Mouse (Mus musculus) small intestine, adult 2 months (tissue): ENCODE results near the gene Lair1. TPM values are rescaled to one million over a fixed set of nuclear protein-coding genes. Genes with fewer than 3 reads are reported as not detected.

Experiments
- H3K27ac ChIP-seq: fragments of 200-500 bp; 2 replicates; pipeline ENCODE4 v1.5.1; 2012; ENCODE audit warnings: low read depth, low read length, control low read depth, inconsistent platforms; ENCODE audit not compliant: insufficient read depth
- H3K27me3 ChIP-seq: fragments of 200-500 bp; 2 replicates; pipeline ENCODE4 v1.6.1; 2012; ENCODE audit warnings: mild to moderate bottlenecking, moderate library complexity, low read length, inconsistent platforms; ENCODE audit not compliant: control insufficient read depth, insufficient read depth
- H3K36me3 ChIP-seq: fragments of 200-500 bp; 2 replicates; pipeline ENCODE4 v1.6.1; 2012; ENCODE audit warnings: mild to moderate bottlenecking, low read length, control low read depth, inconsistent platforms; ENCODE audit not compliant: control insufficient read depth, insufficient read depth
- H3K4me1 ChIP-seq: fragments of 200-500 bp; 2 replicates; pipeline ENCODE4 v1.6.1; 2012; ENCODE audit warnings: low read length, inconsistent platforms, mixed read lengths; ENCODE audit not compliant: control insufficient read depth, insufficient read depth, insufficient read length
- H3K4me3 ChIP-seq: fragments of 200-500 bp; 2 replicates; pipeline ENCODE4 v1.5.1; 2012; ENCODE audit warnings: low read depth, mild to moderate bottlenecking, control low read depth, inconsistent platforms, low read length, moderate library complexity
- CTCF ChIP-seq: fragments of 200-500 bp; IDR thresholded peaks from 2 replicates; pipeline ENCODE4 v1.5.1; 2012; ENCODE audit warnings: low read depth, mild to moderate bottlenecking, control low read depth, inconsistent platforms, low read length, moderate library complexity, mixed read lengths; ENCODE audit not compliant: insufficient replicate concordance, insufficient read length; ENCODE audit errors: extremely low read depth
- POLR2A ChIP-seq: fragments of 200-500 bp; IDR thresholded peaks from 2 replicates; pipeline ENCODE4 v1.6.1; 2012; ENCODE audit warnings: low read depth, mild to moderate bottlenecking, control low read depth, inconsistent platforms, low read length, moderate library complexity
- WGBS: fragments of 180-500 bp; shearing (Covaris S2); methylation state at CpG from one replicate; pipeline ENCODE4 v1.1.7; 2018; 5-methylcytosine and 5-hydroxymethylcytosine counted together
- polyA plus RNA-seq: library from polyadenylated mRNA; depleted of rRNA; stranded (reverse); fragments of >200 nt; gene quantifications from 2 replicates; pipeline ENCODE4 v1.2.3, GENCODE M21; 2012; rRNA removed

Gene Lair1
- 6.9 and 9.2 TPM in 2 replicates for polyA plus RNA-seq

GRCm38 (mm10) chr7:4063013-4063412, at the start of gene Lair1:
Gene Lair1, minus strand, starts transcription at chr7:4063204.
- Histone ChIP-seq H3K27ac (peak within 1 kb of the TSS; percentile 45; the same call in 1 of the 2 replicates), H3K4me1 (no peaks in the 10 kb centered on the region), H3K4me3 (peak within 1 kb of the TSS; percentile 53), H3K27me3 (no peaks in the 10 kb centered on the region), H3K36me3 (no peaks in the 10 kb centered on the region)
- 61% methylated on average over 2 of the region's 2 CpGs for WGBS
- TF ChIP-seq CTCF (no peak), POLR2A (no peak)

- H3K4me1 ChIP-seq: no peaks in the 10 kb centered on the region
- TF ChIP-seq CTCF (no peak), POLR2A (no peak)
- WGBS: 49% methylated on average over 3 of the region's 3 CpGs
- no peaks in the 10 kb centered on the region for H3K27me3 ChIP-seq
- H3K4me3 ChIP-seq: no peak overlapping the region
- H3K27ac ChIP-seq: no peak overlapping the region
- H3K36me3 ChIP-seq: no peaks in the 10 kb centered on the region
Observed at GRCm38 (mm10) chr7:4111766-4112165, 48.8 kb upstream of the Lair1 start.

- no peaks in the 10 kb centered on the region for H3K27me3 ChIP-seq
- TF ChIP-seq CTCF (no peak), POLR2A (no peak)
- 13% methylated on average over 4 of the region's 4 CpGs for WGBS
- no peaks in the 10 kb centered on the region for H3K36me3 ChIP-seq
- H3K4me3 ChIP-seq: no peak overlapping the region
- H3K4me1 ChIP-seq: peaks cover 3% of the 10 kb centered on the region; the same call in 1 of the 2 replicates
- no peak overlapping the region for H3K27ac ChIP-seq
Observed at GRCm38 (mm10) chr7:4103411-4103810, 40.4 kb upstream of the Lair1 start.

GRCm38 (mm10) chr7:4101144-4101543, 38.1 kb upstream of the Lair1 start:
- H3K27ac ChIP-seq: no peak overlapping the region
- TF ChIP-seq POLR2A (no peak), CTCF (no peak)
- H3K4me3 ChIP-seq: no peak overlapping the region
- no peaks in the 10 kb centered on the region for H3K27me3 ChIP-seq
- no peaks in the 10 kb centered on the region for H3K36me3 ChIP-seq
- WGBS: 86% methylated on average over 5 of the region's 5 CpGs
- peaks cover 3% of the 10 kb centered on the region; the same call in 1 of the 2 replicates for H3K4me1 ChIP-seq

- Histone ChIP-seq H3K4me1 (peaks cover 2% of the 10 kb centered on the region; the same call in 1 of the 2 replicates), H3K36me3 (no peaks in the 10 kb centered on the region), H3K27ac (no peak overlapping the region), H3K4me3 (no peak overlapping the region), H3K27me3 (no peaks in the 10 kb centered on the region)
- 49% methylated on average over 2 of the region's 2 CpGs for WGBS
- TF ChIP-seq CTCF (no peak), POLR2A (no peak)
Observed at GRCm38 (mm10) chr7:4098832-4099231, 35.8 kb upstream of the Lair1 start.

- Histone ChIP-seq H3K27ac (no peak overlapping the region), H3K4me3 (no peak overlapping the region), H3K27me3 (no peaks in the 10 kb centered on the region), H3K36me3 (no peaks in the 10 kb centered on the region), H3K4me1 (no peaks in the 10 kb centered on the region)
- TF ChIP-seq CTCF (no peak), POLR2A (no peak)
- WGBS: 72% methylated on average over 2 of the region's 2 CpGs
Observed at GRCm38 (mm10) chr7:4098301-4098700, 35.3 kb upstream of the Lair1 start.

GRCm38 (mm10) chr7:4091170-4091569, 28.2 kb upstream of the Lair1 start:
- TF ChIP-seq POLR2A: no peak
- H3K36me3 ChIP-seq: no peaks in the 10 kb centered on the region
- H3K4me3 ChIP-seq: no peak overlapping the region
- no peaks in the 10 kb centered on the region for H3K27me3 ChIP-seq
- WGBS: 46% methylated on average over 8 of the region's 8 CpGs
- no peak overlapping the region for H3K27ac ChIP-seq
- H3K4me1 ChIP-seq: peaks cover 3% of the 10 kb centered on the region; the same call in 1 of the 2 replicates

- TF ChIP-seq POLR2A: no peak
- no peak for TF ChIP-seq CTCF
- no peaks in the 10 kb centered on the region for H3K36me3 ChIP-seq
- no peak overlapping the region; the same call in 1 of the 2 replicates for H3K27ac ChIP-seq
- WGBS: 86% methylated on average over 2 of the region's 2 CpGs
- peaks cover 3% of the 10 kb centered on the region; the same call in 1 of the 2 replicates for H3K4me1 ChIP-seq
- H3K4me3 ChIP-seq: no peak overlapping the region
- no peaks in the 10 kb centered on the region for H3K27me3 ChIP-seq
Observed at GRCm38 (mm10) chr7:4088679-4089078, 25.7 kb upstream of the Lair1 start.
